Mouse (Mus musculus) intestine, postnatal 0 days (tissue): ENCODE data around the gene Lpxn. TPM values are rescaled to one million over a fixed set of nuclear protein-coding genes. Genes with fewer than 3 reads are reported as not detected.

Experiments
- ATAC-seq: fragments of 200-750 bp; cut with Nextera tagmentation; 2 replicates; pipeline ENCODE4 v1.8.0; 2017; ENCODE audit warnings: mild to moderate bottlenecking, moderate TSS enrichment, moderate library complexity
- H3K27ac ChIP-seq: fragments of 300-500 bp; sonication (generic); 2 replicates; pipeline ENCODE4 v1.5.1; 2014; ENCODE audit warnings: mild to moderate bottlenecking, low read depth, low read length, moderate library complexity
- H3K27me3 ChIP-seq: fragments of 300-500 bp; sonication (generic); replicated peaks from 2 replicates; pipeline ENCODE4 v1.6.1; 2014; ENCODE audit warnings: low read length, mixed read lengths; ENCODE audit not compliant: control insufficient read depth, insufficient read depth
- H3K36me3 ChIP-seq: fragments of 300-500 bp; sonication (generic); 2 replicates; pipeline ENCODE4 v1.6.1; 2014; ENCODE audit warnings: mild to moderate bottlenecking, moderate library complexity; ENCODE audit not compliant: control insufficient read depth, insufficient read depth
- H3K4me1 ChIP-seq: fragments of 300-500 bp; sonication (generic); replicated peaks from 2 replicates; pipeline ENCODE4 v1.6.1; 2014; ENCODE audit warnings: antibody characterized with exemption, low read length, mixed read lengths; ENCODE audit not compliant: control insufficient read depth, insufficient read depth
- H3K4me2 ChIP-seq: fragments of 300-500 bp; sonication (generic); replicated peaks from 2 replicates; pipeline ENCODE4 v1.6.1; 2014; ENCODE audit warnings: low read depth, mild to moderate bottlenecking, moderate library complexity
- H3K4me3 ChIP-seq: fragments of 300-500 bp; sonication (generic); 2 replicates; pipeline ENCODE4 v1.5.1; 2014; ENCODE audit warnings: low read depth, low read length
- H3K9ac ChIP-seq: fragments of 300-500 bp; sonication (generic); 2 replicates; pipeline ENCODE4 v1.6.1; 2014; ENCODE audit warnings: mild to moderate bottlenecking, low read depth, low read length
- H3K9me3 ChIP-seq: fragments of 300-500 bp; sonication (generic); 2 replicates; pipeline ENCODE4 v1.6.1; 2016; ENCODE audit warnings: mixed run types; ENCODE audit not compliant: control insufficient read depth
- CTCF ChIP-seq: sonication (generic); IDR thresholded peaks from 2 replicates; pipeline ENCODE4 v1.5.1; 2016; ENCODE audit warnings: low read depth, mild to moderate bottlenecking, control low read depth, antibody characterized with exemption, moderate library complexity
- WGBS: fragments of 180-500 bp; shearing (Covaris S2); extraction: QIAGEN DNeasy Blood & Tissue Kit; methylation state at CpG from one replicate; pipeline ENCODE4 v1.1.7; 2014; 5-methylcytosine and 5-hydroxymethylcytosine counted together
- polyA plus RNA-seq: library from polyadenylated mRNA; unstranded; fragments of >200 nt; fragmentation: Nextera tagmentation; extraction: Ambion mirVana; gene quantifications from 2 replicates; pipeline ENCODE4 v1.2.1, GENCODE M21; 2015

The Lpxn gene
- polyA plus RNA-seq, 1 experiment from 2014 or later = 1.7 TPM

DNA sequence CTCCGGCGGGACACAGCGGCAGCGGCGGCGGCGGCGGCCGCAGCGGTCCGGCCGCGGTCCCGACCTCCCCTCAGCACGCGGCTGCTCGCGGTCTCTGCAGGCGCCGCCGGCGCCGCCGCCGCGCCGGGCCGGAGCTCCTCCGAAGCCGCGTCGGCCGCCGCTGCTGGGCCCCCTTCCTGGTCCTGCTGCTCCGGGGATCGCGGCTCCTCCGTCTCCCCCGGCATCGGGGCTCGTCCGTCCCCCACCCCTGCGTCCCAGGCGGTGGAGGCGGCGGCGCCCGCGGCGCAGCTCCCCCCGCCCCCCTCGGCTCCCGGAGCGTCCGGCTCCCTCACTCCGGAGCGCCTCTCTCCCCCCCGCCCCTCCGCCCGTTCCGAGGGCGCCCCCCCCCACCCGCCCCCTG lies 883 bp upstream of the Lpxn start:
- H3K4me1 ChIP-seq = no peaks in the 10 kb centered on the region; the same call in 1 of the 2 replicates
- TF ChIP-seq CTCF = no peak
- H3K4me3 ChIP-seq = peak overlapping the region; percentile 99
- peak; percentile 11 for ATAC-seq
- no peaks in the 10 kb centered on the region for H3K27me3 ChIP-seq
- H3K36me3 ChIP-seq = no peaks in the 10 kb centered on the region
- H3K9me3 ChIP-seq = no peaks in the 10 kb centered on the region
- H3K9ac ChIP-seq = peak overlapping the region; percentile 100
- H3K4me2 ChIP-seq = peak overlapping the region; percentile 71
- peak overlapping the region; percentile 100 for H3K27ac ChIP-seq
- under 1% methylated on average over 54 of the region's 63 CpGs for WGBS

DNA sequence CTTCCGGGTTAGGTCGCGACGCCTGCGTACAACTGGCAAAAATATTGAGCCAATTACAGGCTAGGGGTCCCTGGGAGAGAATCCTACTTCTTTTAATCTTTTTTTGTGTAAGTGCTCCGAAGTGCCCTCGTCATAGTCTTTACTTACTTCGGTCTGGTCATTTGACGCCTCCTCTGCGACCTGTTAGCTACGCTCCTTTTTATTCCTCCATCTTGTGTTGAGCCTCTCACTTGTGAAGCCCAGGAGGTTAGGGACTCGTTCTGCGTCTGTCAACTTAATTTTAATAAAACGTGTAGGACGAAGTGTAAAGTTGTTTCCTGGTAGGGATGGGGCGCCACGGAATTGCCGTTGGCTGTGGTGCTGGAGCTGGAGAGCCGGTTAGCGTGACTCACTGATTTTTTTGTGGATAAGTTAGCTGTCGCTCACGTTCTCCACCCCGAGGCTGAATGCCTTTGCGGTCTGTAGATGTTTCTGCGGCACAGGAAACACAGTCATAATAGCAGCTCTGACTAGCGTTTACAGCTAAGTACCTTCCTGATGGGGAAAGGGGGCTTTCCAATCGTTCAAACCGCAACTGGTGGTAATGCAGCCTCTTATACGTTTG lies 437 bp downstream of the Lpxn start:
- H3K36me3 ChIP-seq = no peaks in the 10 kb centered on the region
- WGBS = under 1% methylated on average over 29 of the region's 29 CpGs

DNA sequence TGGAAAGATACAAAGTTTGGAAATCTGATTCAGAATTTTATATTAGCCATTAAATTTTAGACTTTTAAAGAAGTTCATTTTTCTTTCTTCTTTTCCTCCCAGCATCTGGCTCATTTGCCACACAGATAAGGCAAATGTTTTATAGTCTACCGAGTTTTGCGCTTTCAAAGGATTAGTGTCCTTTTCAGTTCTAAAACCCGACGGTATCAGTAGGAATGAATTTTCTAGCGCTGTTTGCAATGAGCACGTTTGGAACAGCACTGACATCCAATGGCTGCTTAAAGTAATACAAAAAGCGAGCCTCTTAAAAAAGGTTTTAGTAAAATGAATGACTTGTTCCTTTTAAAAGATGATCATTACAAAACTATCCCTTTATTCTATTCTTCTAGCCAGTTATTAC lies 1.1 kb downstream of the Lpxn start:
- Histone ChIP-seq H3K9me3 (no peaks in the 10 kb centered on the region), H3K36me3 (no peaks in the 10 kb centered on the region), H3K4me2 (peak overlapping the region; percentile 63), H3K4me3 (peak overlapping the region; percentile 99), H3K27ac (peak overlapping the region; percentile 100), H3K9ac (peak overlapping the region; percentile 100), H3K27me3 (no peaks in the 10 kb centered on the region), H3K4me1 (no peaks in the 10 kb centered on the region; the same call in 1 of the 2 replicates)
- WGBS = under 1% methylated on average over 7 of the region's 7 CpGs
- ATAC-seq = no peak
- peak; percentile 71 for TF ChIP-seq CTCF

More for the DNA sequence above, 437 bp downstream of the Lpxn start:
- no peaks in the 10 kb centered on the region for H3K27me3 ChIP-seq
- H3K9ac ChIP-seq = peak overlapping the region; percentile 100
- ATAC-seq = peak; percentile 50
- TF ChIP-seq CTCF = peak; percentile 32
- peak overlapping the region; percentile 63 for H3K4me2 ChIP-seq
- no peaks in the 10 kb centered on the region for H3K9me3 ChIP-seq
- H3K27ac ChIP-seq = peak overlapping the region; percentile 100
- H3K4me1 ChIP-seq = no peaks in the 10 kb centered on the region; the same call in 1 of the 2 replicates
- peak overlapping the region; percentile 99 for H3K4me3 ChIP-seq

DNA sequence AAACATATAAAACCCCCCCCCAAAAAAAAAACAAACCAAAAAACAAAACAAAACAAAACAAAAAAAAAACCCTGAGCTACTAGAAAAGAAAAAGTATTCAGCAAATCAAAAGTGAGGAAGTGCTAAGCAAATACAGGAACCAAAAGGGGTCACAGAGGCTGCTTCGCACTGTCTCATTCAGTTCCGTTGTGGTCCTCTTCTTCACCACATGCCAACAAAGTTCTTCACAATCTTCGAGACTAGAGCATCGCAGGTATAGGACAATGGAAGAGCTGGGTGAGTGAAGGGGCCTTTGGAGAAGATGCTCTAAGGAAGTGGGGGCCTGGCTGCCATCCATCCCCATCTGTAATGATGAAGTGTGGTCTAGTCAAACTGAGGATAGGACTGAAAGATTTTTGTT lies 2.4 kb downstream of the Lpxn start:
- Histone ChIP-seq H3K9ac (no peak overlapping the region), H3K4me3 (0 out of 2 replicates have a peak overlapping the region, but pooled peaks have one; percentile 3), H3K4me2 (no peak overlapping the region), H3K27ac (no peak overlapping the region), H3K27me3 (no peaks in the 10 kb centered on the region), H3K9me3 (no peaks in the 10 kb centered on the region), H3K4me1 (no peaks in the 10 kb centered on the region; the same call in 1 of the 2 replicates), H3K36me3 (no peaks in the 10 kb centered on the region)
- no peak for TF ChIP-seq CTCF
- 83% methylated on average over 4 of the region's 4 CpGs for WGBS
- no peak for ATAC-seq

DNA sequence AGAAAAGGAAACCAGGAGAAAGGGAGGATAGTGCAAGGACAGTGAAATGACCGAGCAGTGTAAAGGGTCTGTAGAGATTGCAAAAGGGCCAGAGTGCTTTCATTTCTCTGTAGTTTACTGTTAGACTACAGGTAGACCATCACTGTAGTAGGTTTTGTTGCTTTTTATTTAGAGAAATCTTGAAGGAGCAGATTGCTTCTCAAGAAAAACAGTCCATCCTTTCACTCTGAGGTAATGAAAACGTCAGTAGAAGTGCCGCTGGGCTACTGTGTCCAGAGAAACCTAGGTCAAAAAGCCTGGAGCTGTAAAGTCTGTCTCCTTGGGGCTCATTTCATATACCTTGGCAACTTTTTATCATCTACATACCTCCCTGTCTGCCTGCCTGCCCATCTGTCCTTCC lies 3.1 kb downstream of the Lpxn start:
- Histone ChIP-seq H3K9me3 (no peaks in the 10 kb centered on the region), H3K9ac (no peak overlapping the region), H3K36me3 (no peaks in the 10 kb centered on the region), H3K4me1 (no peaks in the 10 kb centered on the region; the same call in 1 of the 2 replicates), H3K27me3 (no peaks in the 10 kb centered on the region), H3K4me3 (no peak overlapping the region), H3K4me2 (no peak overlapping the region), H3K27ac (no peak overlapping the region)
- no peak for TF ChIP-seq CTCF
- WGBS = 86% methylated on average over 3 of the region's 3 CpGs
- ATAC-seq = no peak

DNA sequence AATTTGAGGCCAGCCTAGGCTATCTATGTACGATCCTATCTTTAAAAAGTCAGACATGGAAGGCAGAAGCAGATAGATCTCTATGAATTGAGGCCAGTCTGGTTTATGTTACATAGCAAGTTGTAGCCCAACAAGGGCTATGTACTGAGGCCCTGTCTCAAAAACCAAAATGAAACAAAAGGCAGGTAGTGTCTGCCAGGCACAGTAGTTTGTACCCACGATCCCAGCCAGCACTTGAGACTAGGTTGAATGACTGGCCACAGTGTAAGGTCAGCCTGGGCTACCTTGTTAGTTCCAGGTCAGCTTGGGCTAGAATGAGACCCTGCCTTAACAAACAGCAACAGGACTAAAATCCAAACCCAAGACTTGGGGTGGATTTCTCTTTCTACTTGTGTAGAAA lies 4.6 kb downstream of the Lpxn start:
- Histone ChIP-seq H3K36me3 (no peaks in the 10 kb centered on the region), H3K4me2 (no peak overlapping the region), H3K4me3 (no peak overlapping the region), H3K9ac (no peak overlapping the region), H3K27me3 (no peaks in the 10 kb centered on the region), H3K27ac (no peak overlapping the region), H3K4me1 (no peaks in the 10 kb centered on the region; the same call in 1 of the 2 replicates), H3K9me3 (no peaks in the 10 kb centered on the region)
- 74% methylated on average over 2 of the region's 2 CpGs for WGBS
- TF ChIP-seq CTCF = no peak
- ATAC-seq = no peak

DNA sequence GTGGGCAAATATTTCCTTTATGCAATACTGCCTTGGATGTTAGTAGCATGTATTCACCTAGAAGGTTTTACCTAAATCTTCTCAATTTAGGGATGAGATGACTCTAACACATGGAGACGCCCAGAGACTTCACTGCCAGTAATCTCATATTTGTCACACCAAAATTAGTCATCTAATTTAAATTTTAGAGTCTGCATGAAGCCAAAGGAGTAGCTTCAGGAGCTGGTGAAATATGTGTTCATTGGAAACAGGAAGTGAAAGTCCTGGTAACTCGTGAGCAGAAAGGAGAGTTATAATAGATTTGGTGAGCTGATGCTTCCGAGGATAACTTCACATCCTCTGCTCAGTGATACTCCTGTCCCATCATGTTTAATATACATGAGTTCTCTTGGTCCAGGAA lies 5.1 kb downstream of the Lpxn start:
- Histone ChIP-seq H3K36me3 (no peaks in the 10 kb centered on the region), H3K4me2 (no peak overlapping the region), H3K27me3 (no peaks in the 10 kb centered on the region), H3K4me1 (no peaks in the 10 kb centered on the region; the same call in 1 of the 2 replicates), H3K4me3 (no peak overlapping the region), H3K9ac (no peak overlapping the region), H3K9me3 (no peaks in the 10 kb centered on the region), H3K27ac (no peak overlapping the region)
- no peak for ATAC-seq
- TF ChIP-seq CTCF = no peak
- WGBS = 68% methylated on average over 3 of the region's 3 CpGs
